17 mouse cellular contexts compared by ENCODE assay signal in genomic region chr5:110181716-110182115, GRCm38 (mm10). TPM values are rescaled to one million over a fixed set of nuclear protein-coding genes. Genes with fewer than 3 reads are reported as not detected.
DNase-seq lines count a peak whose midpoint lies in the region; ATAC-seq and TF ChIP-seq lines count a peak whose summit lies in the region.
"Had no signal": no experiment of that assay in that cellular context is flagged by ENCODE, and none has a peak within 500 bp of the region (broad histone marks: within the 10 kb centered on the region; RNA-seq: fewer than 3 reads in every experiment).

No protein-coding gene starts in this region.

- H3K36me3 ChIP-seq in kidney, embryonic 16.5 days (ENCODE audit: insufficient read depth, low read length), result peaks cover 32% of the 10 kb centered on the region
- H3K36me3 ChIP-seq in myocyte (ENCODE audit: control insufficient read depth, insufficient read depth), result peaks cover 39% of the 10 kb centered on the region

- no peak for TF ChIP-seq POLR2A in myocyte (IDR thresholded peaks at IDR 0.05; ENCODE audit: insufficient read length, low read depth)

- no peak overlapping the region for H3K27ac ChIP-seq in kidney, embryonic 16.5 days (ENCODE audit: low read length)
- H3K27ac ChIP-seq: liver, embryonic 12.5 days; midbrain, embryonic 10.5 days had no signal

- no peak overlapping the region for H3K9ac ChIP-seq in kidney, embryonic 16.5 days (replicated peaks; ENCODE audit: low read length)
- H3K9ac ChIP-seq: forebrain, postnatal 0 days; liver, embryonic 12.5 days had no signal

- no peak overlapping the region for H3ac ChIP-seq in myocyte (ENCODE audit: control insufficient read depth, insufficient read length)

- no peaks in the 10 kb centered on the region for H3K9me3 ChIP-seq in kidney, embryonic 16.5 days (ENCODE audit: low read length)
- H3K9me3 ChIP-seq: liver, embryonic 12.5 days; midbrain, embryonic 10.5 days had no signal

- ATAC-seq in kidney, embryonic 16.5 days (ENCODE audit: low FRiP score, low TSS enrichment), result no peak
- ATAC-seq: forebrain, postnatal 0 days; inflammation-experienced regulatory T-cells, adult 6 months; liver, embryonic 12.5 days had no signal

- H3K27me3 ChIP-seq in kidney, embryonic 16.5 days (ENCODE audit: insufficient read depth, low read length), result no peaks in the 10 kb centered on the region
- H3K27me3 ChIP-seq in myocyte (ENCODE audit: control insufficient read depth, insufficient read depth, insufficient read length), result no peaks in the 10 kb centered on the region
- H3K27me3 ChIP-seq: liver, embryonic 12.5 days had no signal

- peaks cover 9% of the 10 kb centered on the region for H3K4me1 ChIP-seq in kidney, embryonic 16.5 days (ENCODE audit: insufficient read depth, low read length)

- H3K79me2 ChIP-seq in myocyte (ENCODE audit: control insufficient read depth, insufficient read depth), result peaks cover 42% of the 10 kb centered on the region

- WGBS in kidney, embryonic 16.5 days, result 92% methylated on average over 5 of the region's 5 CpGs

- DNase-seq in gastrocnemius, adult 8-10 months (ENCODE audit: low spot score in 2 of 2), result peak; percentile 9 to 11
- no peak for DNase-seq in gastrocnemius, postnatal 4 days (ENCODE audit: low spot score in 2 of 2)
- DNase-seq in kidney, adult 9 months, result peak; percentile 37
- DNase-seq in adrenal gland, postnatal 25 days, result peak; percentile 23
- DNase-seq in right cerebral cortex, postnatal 10 days (ENCODE audit: low spot score in 2 of 2), result no peak
- DNase-seq in frontal cortex, adult 2 months (ENCODE audit: extremely low spot score in 1 of 2, low spot score in 1 of 2), result no peak
- DNase-seq: B cell, adult 2 months; cerebellum, adult 8-10 months; forebrain, postnatal 0 days; lung, postnatal 10 days; thymus, postnatal 4 days had no signal

- H3K4me3 ChIP-seq in kidney, embryonic 16.5 days (ENCODE audit: low read length), result no peak overlapping the region
- no peak overlapping the region for H3K4me3 ChIP-seq in myocyte
- H3K4me3 ChIP-seq: erythroblast, embryonic 14.5 days; liver, embryonic 12.5 days; midbrain, embryonic 10.5 days had no signal

- H3K4me2 ChIP-seq in kidney, embryonic 16.5 days (replicated peaks; ENCODE audit: low read depth, low read length), result no peak overlapping the region
- H3K4me2 ChIP-seq in myocyte (ENCODE audit: low read depth), result peak overlapping the region; percentile 14
- H3K4me2 ChIP-seq: liver, embryonic 12.5 days had no signal

TF ChIP-seq in myocyte, 11 proteins besides CTCF, POLR2A, EP300 and RAD21:
- TF ChIP-seq TCF12 (IDR thresholded peaks at IDR 0.05; ENCODE audit: insufficient read depth, poor library complexity, severe bottlenecking) (no peak), E2F4 (IDR thresholded peaks at IDR 0.05; ENCODE audit: insufficient read depth) (no peak), REST (IDR thresholded peaks at IDR 0.05; ENCODE audit: insufficient read depth, insufficient read length) (no peak), MYOG (IDR thresholded peaks at IDR 0.05; ENCODE audit: control insufficient read depth in 1 of 3, insufficient read depth in 1 of 3, insufficient read length in 2 of 3, low read depth in 2 of 3) (no peak), TCF3 (IDR thresholded peaks at IDR 0.05; ENCODE audit: insufficient read length, low read depth) (no peak), CEBPB (IDR thresholded peaks at IDR 0.05; ENCODE audit: insufficient read depth, poor library complexity, severe bottlenecking) (no peak), MAX (IDR thresholded peaks at IDR 0.05; ENCODE audit: low read depth) (no peak), POLR2AphosphoS2 (IDR thresholded peaks at IDR 0.05; ENCODE audit: insufficient read length, low read depth) (no peak), MYOD1 (IDR thresholded peaks at IDR 0.05; ENCODE audit: control insufficient read depth in 1 of 3, insufficient read length in 2 of 3, low read depth in 2 of 3) (no peak)
TF ChIP-seq in myocyte: peak in this region for 0.

RNA-seq across cellular contexts. Expression of gene Golga3, which starts 5.2 kb away (rescaled TPM):
- 10 to 100 TPM; 44.1 to 52.7 (median 50.0) TPM for total RNA-seq in gastrocnemius, adult 8-10 months (2022)
- 10 to 100 TPM; 43.8 to 46.8 TPM for total RNA-seq in gastrocnemius, postnatal 4 days (2021)
- 19.2 and 19.6 TPM in 2 replicates for polyA plus RNA-seq in kidney, embryonic 16.5 days (2015; fragmentation: Nextera tagmentation; extraction: Ambion mirVana)
- total RNA-seq in adrenal gland, postnatal 25 days (2021), result 33.8 and 40.1 TPM in 2 replicates
- polyA plus RNA-seq in myocyte (2012; fragmentation: generic; extraction: Trizol), result 15.3 TPM
- 17.9 and 20.8 TPM in 2 replicates for polyA plus RNA-seq in frontal cortex, adult 2 months (2012; rRNA removed)

RNA-seq across cellular contexts. Expression of gene Chfr, which starts 46.1 kb away (rescaled TPM):
- 10 to 100 TPM in 3 of 4 experiments, 1 to 10 TPM in 1; 9.0 to 12.7 (median 12.0) TPM for total RNA-seq in gastrocnemius, adult 8-10 months (2022)
- total RNA-seq in gastrocnemius, postnatal 4 days (2021), result 10 to 100 TPM; 24.8 to 27.6 TPM
- polyA plus RNA-seq in kidney, embryonic 16.5 days (2015; fragmentation: Nextera tagmentation; extraction: Ambion mirVana), result 39.4 and 42.8 TPM in 2 replicates
- total RNA-seq in adrenal gland, postnatal 25 days (2021), result 43.0 and 44.0 TPM in 2 replicates
- 20.4 TPM for polyA plus RNA-seq in myocyte (2012; fragmentation: generic; extraction: Trizol)
- polyA plus RNA-seq in frontal cortex, adult 2 months (2012; rRNA removed), result 78.1 and 83.8 TPM in 2 replicates

RNA-seq across cellular contexts. Expression of gene Ankle2, which starts 49.1 kb away (rescaled TPM):
- total RNA-seq in gastrocnemius, adult 8-10 months (2022), result 10 to 100 TPM; 30.9 to 39.7 (median 33.5) TPM
- 10 to 100 TPM; 35.1 to 40.3 TPM for total RNA-seq in gastrocnemius, postnatal 4 days (2021)
- polyA plus RNA-seq in kidney, embryonic 16.5 days (2015; fragmentation: Nextera tagmentation; extraction: Ambion mirVana), result 24.3 and 25.5 TPM in 2 replicates
- total RNA-seq in adrenal gland, postnatal 25 days (2021), result 38.7 and 52.6 TPM in 2 replicates
- 12.0 TPM for polyA plus RNA-seq in myocyte (2012; fragmentation: generic; extraction: Trizol)
- polyA plus RNA-seq in frontal cortex, adult 2 months (2012; rRNA removed), result 16.2 and 20.4 TPM in 2 replicates

Comparison
In these comparisons a context has a peak if more than half of its experiments do, and no peak if none do; other contexts are left out.
1. DNase-seq: peak in gastrocnemius, adult 8-10 months (2 of 2), kidney, adult 9 months (single experiment) and adrenal gland, postnatal 25 days (single experiment); none in gastrocnemius, postnatal 4 days (0 of 2), right cerebral cortex, postnatal 10 days (0 of 2) and frontal cortex, adult 2 months (0 of 2).